Comparison of ENCODE assay signal across 19 mouse cellular contexts in genomic region chr3:15065681-15066080, GRCm38 (mm10).
"Had no signal": no experiment of that assay in that cellular context is flagged by ENCODE, and none has a peak within 500 bp of the region (broad histone marks: within the 10 kb centered on the region; RNA-seq: fewer than 3 reads in every experiment).

No protein-coding gene starts in this region.

- H3K4me2 ChIP-seq: lung, embryonic 15.5 days; midbrain, embryonic 11.5 days; midbrain, embryonic 13.5 days; midbrain, embryonic 15.5 days; neural tube, embryonic 12.5 days had no signal

- H3K9ac ChIP-seq: lung, embryonic 15.5 days; midbrain, embryonic 13.5 days; midbrain, embryonic 15.5 days; neural tube, embryonic 12.5 days had no signal

- H3K27ac ChIP-seq: lung, embryonic 15.5 days; macrophage; midbrain, embryonic 13.5 days; midbrain, embryonic 15.5 days; neural tube, embryonic 12.5 days had no signal

- H3K4me1 ChIP-seq: lung, embryonic 15.5 days; midbrain, embryonic 13.5 days; midbrain, embryonic 15.5 days; neural tube, embryonic 12.5 days had no signal

- DNase-seq: lung, adult 2 months; lung, postnatal 14 days; lung, postnatal 36 days; retina, postnatal 1 day; right cerebral cortex, adult 18-20 months; right cerebral cortex, postnatal 25 days; right cerebral cortex, postnatal 4 days; spleen, adult 18-20 months; thymus, adult 18-20 months; thymus, postnatal 14 days; thymus, postnatal 36 days had no signal

- H3K4me3 ChIP-seq: lung, embryonic 15.5 days; megakaryocyte, embryonic 14.5 days; midbrain, embryonic 13.5 days; midbrain, embryonic 15.5 days; neural tube, embryonic 12.5 days had no signal

- ATAC-seq: lung, postnatal 0 days; midbrain, embryonic 13.5 days; midbrain, embryonic 15.5 days had no signal

- H3K9me3 ChIP-seq: lung, embryonic 15.5 days; megakaryocyte, embryonic 14.5 days; midbrain, embryonic 13.5 days; midbrain, embryonic 15.5 days; neural tube, embryonic 12.5 days had no signal

- H3K27me3 ChIP-seq: lung, embryonic 15.5 days; megakaryocyte, embryonic 14.5 days; midbrain, embryonic 13.5 days; midbrain, embryonic 15.5 days; neural tube, embryonic 12.5 days had no signal

- H3K36me3 ChIP-seq: lung, embryonic 15.5 days; midbrain, embryonic 13.5 days; midbrain, embryonic 15.5 days; neural tube, embryonic 12.5 days had no signal
